Mouse (Mus musculus) urinary bladder, postnatal 10 days (tissue): ENCODE data around the gene Gm11549.

Experiments used
- DNase-seq: peaks from one replicate; pipeline ENCODE4 v3.0.0; 2022; ENCODE audit warnings: low spot score

The Gm11549 gene

GRCm38 (mm10) chr3:36516196-36516595 is 5.4 kb downstream of the Gm11549 start:
- no peak for DNase-seq

GRCm38 (mm10) chr3:36511491-36511890 is 10.1 kb downstream of the Gm11549 start:
- DNase-seq, result no peak

GRCm38 (mm10) chr3:36505809-36506735 is 15.5 kb downstream of the Gm11549 start:
- DNase-seq, result no peak

GRCm38 (mm10) chr3:36505306-36505705 is 16.3 kb downstream of the Gm11549 start:
- DNase-seq, result no peak

DNA sequence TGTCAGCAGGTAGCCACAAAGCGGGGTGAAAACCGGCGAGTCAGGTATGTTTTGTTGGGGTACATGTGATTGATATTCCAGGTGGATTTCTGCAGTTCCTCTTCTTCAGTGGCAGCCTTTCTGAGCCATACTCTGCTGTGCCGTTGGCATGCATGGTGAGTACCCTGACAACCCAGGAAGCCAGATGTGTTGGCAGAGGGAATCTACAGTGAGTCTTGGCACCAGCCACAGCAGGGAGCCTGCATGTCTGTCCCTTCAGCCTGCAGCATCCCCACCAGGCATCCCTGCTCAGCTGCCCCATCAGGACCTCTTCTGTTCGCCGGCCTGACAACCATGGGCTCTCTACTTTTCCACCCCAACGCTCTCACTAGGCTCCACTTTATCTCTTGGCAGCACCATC is 20.1 kb downstream of the Gm11549 start:
- no peak for DNase-seq

DNA sequence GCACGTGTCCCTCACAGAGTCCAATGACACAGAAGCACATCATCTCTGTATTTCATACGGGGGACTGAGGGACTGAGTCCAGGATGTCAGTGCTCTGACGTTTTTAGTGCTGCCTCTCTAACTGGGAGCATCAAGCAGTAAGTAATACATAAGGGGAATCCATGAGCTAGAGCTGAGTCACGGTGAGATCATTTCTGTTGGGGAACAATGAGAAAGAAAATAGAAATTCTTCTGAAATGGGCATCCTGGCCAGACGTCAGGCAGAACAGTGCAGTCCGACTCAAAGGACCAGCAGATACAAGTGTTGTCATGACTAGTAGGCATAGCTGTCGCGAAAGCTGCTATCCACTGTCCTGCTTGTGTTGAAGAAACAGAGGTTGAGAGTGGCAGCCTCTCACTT is 20.6 kb downstream of the Gm11549 start:
- DNase-seq, result no peak

- DNase-seq, result no peak
Observed at GRCm38 (mm10) chr3:36499418-36499817, 22.2 kb downstream of the Gm11549 start.

- DNase-seq, result no peak
Observed at GRCm38 (mm10) chr3:36498224-36498623, 23.4 kb downstream of the Gm11549 start.

DNA sequence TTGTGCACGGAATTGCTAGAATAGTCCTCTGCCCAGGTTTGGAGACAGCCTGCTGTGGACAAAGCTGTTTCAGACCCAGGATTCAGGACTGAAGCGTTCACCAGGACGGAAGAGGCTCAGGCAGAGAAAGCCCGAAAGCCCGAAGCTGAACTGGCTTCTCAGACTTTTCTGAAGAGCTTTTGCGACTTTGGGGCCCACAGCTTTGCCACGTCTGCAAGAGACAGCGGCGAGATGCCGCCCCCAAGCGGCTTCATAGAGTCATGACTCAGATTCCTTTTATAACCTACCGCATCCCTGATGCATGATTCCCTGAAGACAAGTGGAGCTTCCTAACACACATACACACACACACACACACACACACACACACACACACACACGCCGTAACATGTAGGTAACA is 24.9 kb downstream of the Gm11549 start:
- no peak for DNase-seq

DNA sequence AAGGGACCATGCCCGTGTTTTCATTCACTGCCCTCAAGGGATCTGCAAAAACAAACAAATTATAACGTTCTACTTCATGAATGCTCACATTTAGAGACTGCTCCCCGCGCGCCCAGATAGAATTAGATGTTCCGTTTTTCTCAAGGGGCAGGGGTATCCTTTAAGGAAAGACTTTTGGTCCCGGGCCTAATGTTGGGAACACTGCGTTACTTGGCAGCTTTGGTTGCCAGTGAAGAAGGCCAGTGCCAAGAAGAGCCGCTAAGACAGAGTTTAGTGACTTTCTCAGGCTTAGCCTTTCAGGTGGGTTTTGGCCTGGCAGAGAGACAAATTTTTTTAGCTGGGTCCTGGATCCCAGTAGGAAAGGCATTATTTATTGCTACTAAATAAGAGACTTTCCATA is 25.3 kb downstream of the Gm11549 start:
- no peak for DNase-seq

- DNase-seq, result peak; percentile 73
Observed at GRCm38 (mm10) chr3:36495436-36495835, 26.2 kb downstream of the Gm11549 start.

- DNase-seq, result no peak
Observed at GRCm38 (mm10) chr3:36494613-36495012, 27.0 kb downstream of the Gm11549 start.

- no peak for DNase-seq
Observed at GRCm38 (mm10) chr3:36493641-36494283, 27.9 kb downstream of the Gm11549 start.

DNA sequence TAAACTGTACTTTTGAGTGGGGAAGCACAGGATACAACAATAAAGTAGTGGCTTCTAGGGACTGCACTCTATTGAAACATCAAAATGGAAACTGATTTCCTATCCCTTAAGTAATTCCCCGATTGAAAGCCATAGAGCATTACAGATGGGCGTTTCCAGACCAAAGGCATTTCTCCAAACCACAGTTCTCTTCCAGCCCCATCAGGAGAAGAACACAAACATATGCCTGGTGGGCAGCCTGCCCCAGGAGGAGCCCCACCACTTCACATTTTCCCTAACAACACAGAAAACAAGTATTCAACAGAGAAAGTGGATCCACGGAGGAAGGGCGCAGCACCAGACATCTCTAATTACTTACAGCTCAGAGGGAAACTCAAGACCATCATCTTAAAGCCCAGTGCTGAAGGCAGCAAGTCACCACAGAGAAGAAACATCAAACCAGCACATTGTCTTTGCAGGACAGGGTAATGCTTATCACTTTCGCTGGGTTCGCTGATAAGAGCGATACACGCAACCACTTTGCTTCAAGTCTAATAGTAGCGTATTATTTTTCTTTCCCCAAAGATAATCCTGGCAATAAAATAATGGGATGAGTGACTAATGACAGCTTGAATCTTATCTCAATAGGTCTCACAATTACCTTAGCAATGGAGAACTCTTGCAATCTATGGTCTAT is 28.8 kb downstream of the Gm11549 start:
- DNase-seq, result no peak

DNA sequence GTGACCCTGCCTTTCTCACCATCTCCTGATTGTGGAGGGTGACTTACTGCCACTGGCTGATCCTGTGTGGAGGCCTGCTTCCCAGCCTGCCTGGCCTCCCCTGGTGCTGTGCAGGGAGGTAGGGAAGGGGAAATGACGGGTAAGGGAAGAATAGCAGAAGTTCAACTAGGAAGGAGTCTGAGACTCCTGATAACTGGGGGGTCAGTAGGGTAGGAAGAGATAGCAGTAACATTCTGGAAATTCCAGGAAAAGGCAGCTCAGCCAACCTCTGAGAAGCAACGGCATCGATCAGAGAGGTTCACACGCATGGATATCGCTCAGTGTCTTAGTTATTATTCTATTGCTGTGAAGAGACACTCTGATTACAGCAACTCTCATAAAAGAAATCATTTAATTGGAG is 30.1 kb downstream of the Gm11549 start:
- DNase-seq, result no peak

- DNase-seq, result no peak
Observed at GRCm38 (mm10) chr3:36489590-36489910, 32.1 kb downstream of the Gm11549 start.

GRCm38 (mm10) chr3:36488899-36489589 is 32.6 kb downstream of the Gm11549 start:
- no peak for DNase-seq

- no peak for DNase-seq
Observed at GRCm38 (mm10) chr3:36488367-36488766, 33.2 kb downstream of the Gm11549 start.

GRCm38 (mm10) chr3:36486881-36487280 is 34.7 kb downstream of the Gm11549 start:
- DNase-seq, result no peak

DNA sequence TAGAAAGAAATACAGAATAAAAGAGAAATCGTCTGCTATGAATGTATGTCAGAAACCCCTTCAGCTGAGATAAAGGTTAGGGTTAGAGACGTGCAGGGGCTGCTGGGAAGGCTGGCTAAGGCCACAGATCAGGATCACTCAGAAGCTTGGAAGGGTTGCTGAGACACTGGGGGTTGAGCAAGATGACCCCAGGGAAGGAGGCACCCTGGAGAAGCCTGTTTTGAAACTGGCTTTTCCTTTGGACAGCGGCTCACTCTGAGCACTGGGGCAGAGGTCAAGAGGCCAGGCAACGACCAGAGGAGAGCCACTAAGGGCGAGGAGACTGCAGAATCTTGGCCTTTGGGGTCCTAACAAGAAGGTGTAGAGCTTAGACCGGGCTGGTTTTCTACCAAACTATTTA is 35.4 kb downstream of the Gm11549 start:
- DNase-seq, result no peak

DNA sequence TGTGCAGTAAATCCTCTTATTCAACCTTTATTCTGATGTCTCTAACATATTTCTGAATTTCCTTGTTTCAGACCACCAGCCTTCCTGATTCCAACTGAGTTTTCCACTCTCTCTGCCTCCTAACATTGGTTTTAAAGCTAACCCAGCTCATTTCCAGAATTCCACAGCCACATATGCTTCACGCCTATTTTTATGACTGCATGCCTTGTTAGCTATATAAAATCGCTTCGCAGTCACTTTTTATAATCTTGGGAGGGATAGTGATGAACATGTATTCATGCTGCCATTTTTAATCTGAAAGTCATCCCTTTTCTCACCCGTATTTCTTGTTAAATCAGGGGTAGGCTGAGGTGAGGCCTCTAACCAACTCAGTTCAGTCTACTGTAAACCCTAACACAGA is 37.3 kb downstream of the Gm11549 start:
- DNase-seq, result no peak

- DNase-seq, result no peak
Observed at GRCm38 (mm10) chr3:36482940-36483339, 38.7 kb downstream of the Gm11549 start.
